Mouse (Mus musculus): ENCODE results near the gene Med12l.
"Not testable (repeated sequence)": the region's sequence is repeated elsewhere in the genome, so short reads cannot be mapped to it uniquely, and the experiment has no call there.

DNA sequence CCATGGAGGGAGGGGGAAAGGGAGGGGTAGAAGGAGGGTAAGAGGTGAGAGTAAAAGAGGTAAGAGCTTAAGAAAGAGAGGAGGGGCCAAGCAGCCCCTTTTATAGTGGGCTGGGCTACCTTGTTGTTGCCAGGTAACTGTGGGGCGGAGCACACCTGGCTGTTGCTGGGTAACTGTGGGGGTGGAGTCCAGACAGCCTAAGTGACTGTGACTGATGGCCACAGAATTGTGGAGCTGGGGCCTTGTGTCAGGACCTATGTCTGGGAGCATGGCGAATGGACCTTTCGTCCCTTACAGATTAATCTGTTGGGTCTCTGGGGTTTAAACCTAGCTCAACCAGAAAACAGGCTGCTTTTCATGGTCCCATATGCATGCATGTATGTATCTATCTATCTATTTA lies 104.2 kb downstream of the Med12l start:
- TF ChIP-seq CTCF (IDR thresholded peaks at IDR 0.05; ENCODE audit: insufficient read depth, low read length); POLR2A (IDR thresholded peaks at IDR 0.05; ENCODE audit: borderline replicate concordance, extremely low read depth, low read depth, low read length): not testable (repeated sequence)

Measured in lung, adult 2 months (tissue).